Mouse (Mus musculus): ENCODE measurements around the gene AW551984. TPM values are rescaled to one million over a fixed set of nuclear protein-coding genes. Genes with fewer than 3 reads are reported as not detected.

The AW551984 gene
- total and polyA plus RNA-seq, 3 experiments, result not detected

- Histone ChIP-seq H3K27me3 (ENCODE audit: control insufficient read depth in 1 of 2, insufficient read depth in 2 of 2, low read length in 2 of 2) (no peaks in the 10 kb centered on the region), H3K4me1 (ENCODE audit: control insufficient read depth in 1 of 2, insufficient read depth in 2 of 2, low read length in 2 of 2) (no peaks in the 10 kb centered on the region), H3K36me3 (ENCODE audit: control insufficient read depth in 1 of 2, insufficient read depth in 2 of 2, low read length in 2 of 2) (no peaks in the 10 kb centered on the region), H3K9ac (ENCODE audit: control insufficient read depth, low read depth, low read length, poor library complexity, severe bottlenecking) (no peak within 1 kb of the TSS), H3K79me2 (ENCODE audit: control insufficient read depth, insufficient read depth, low read length, poor library complexity) (no peaks in the 10 kb centered on the region), H3K27ac (ENCODE audit: control insufficient read depth, low read depth, low read length) (no peak within 1 kb of the TSS), H3K4me3 (ENCODE audit: control insufficient read depth in 1 of 2, insufficient read depth in 1 of 2, low read depth in 2 of 2, low read length in 2 of 2) (no peak within 1 kb of the TSS), H3K9me3 (replicated peaks; ENCODE audit: insufficient read depth, low read length) (no peaks in the 10 kb centered on the region)
- no peak for TF ChIP-seq POLR2A (IDR thresholded peaks at IDR 0.05; ENCODE audit: control insufficient read depth in 1 of 2, insufficient read depth in 1 of 2, low read depth in 1 of 2, low read length in 2 of 2, poor library complexity in 1 of 2)
- no peak for TF ChIP-seq POLR2AphosphoS2 (IDR thresholded peaks at IDR 0.05; ENCODE audit: low read length)
- no peak for TF ChIP-seq ZC3H11A (IDR thresholded peaks at IDR 0.05; ENCODE audit: low read depth, low read length)
- no peak for TF ChIP-seq E2F4 (IDR thresholded peaks at IDR 0.05; ENCODE audit: borderline replicate concordance, low read depth, low read length)
- no peak for TF ChIP-seq USF2 (IDR thresholded peaks at IDR 0.05; ENCODE audit: borderline replicate concordance in 1 of 2, insufficient read depth in 1 of 2, low read depth in 1 of 2, low read length in 2 of 2)
- TF ChIP-seq SMC3 (IDR thresholded peaks at IDR 0.05; ENCODE audit: low read depth, low read length), result no peak
- TF ChIP-seq TBP (IDR thresholded peaks at IDR 0.05; ENCODE audit: low read depth, low read length), result no peak
- no peak for TF ChIP-seq MXI1 (IDR thresholded peaks at IDR 0.05; ENCODE audit: low read depth, low read length)
- no peak for DNase-seq (ENCODE audit: low read depth, low spot score)
Measured at GRCm38 (mm10) chr9:39644785-39645184, 40.6 kb upstream of the AW551984 start, which contains the start of gene Olfr961. Gene Olfr961, plus strand, starts transcription at chr9:39645085.

- H3K27me3 ChIP-seq (ENCODE audit: control insufficient read depth in 1 of 2, insufficient read depth in 2 of 2, low read length in 2 of 2), result no peaks in the 10 kb centered on the region
- TF ChIP-seq ZNF384 (IDR thresholded peaks at IDR 0.05; ENCODE audit: low read depth, low read length) (no peak), CHD1 (IDR thresholded peaks at IDR 0.05; ENCODE audit: low read depth, low read length) (no peak), MAZ (IDR thresholded peaks at IDR 0.05; ENCODE audit: low read depth, low read length) (no peak), POLR2AphosphoS2 (IDR thresholded peaks at IDR 0.05; ENCODE audit: low read length) (no peak), POLR2A (IDR thresholded peaks at IDR 0.05; ENCODE audit: control insufficient read depth in 1 of 2, insufficient read depth in 1 of 2, low read depth in 1 of 2, low read length in 2 of 2, poor library complexity in 1 of 2) (no peak), ZMIZ1 (IDR thresholded peaks at IDR 0.05; ENCODE audit: low read depth, low read length) (no peak), ETS1 (IDR thresholded peaks at IDR 0.05; ENCODE audit: low read depth, low read length) (no peak), CTCF (IDR thresholded peaks at IDR 0.05 in 2 of 3, conservative IDR thresholded peaks at IDR 0.05 in 1 of 3; ENCODE audit: control insufficient read depth in 1 of 3, insufficient read depth in 1 of 3, low read depth in 2 of 3, low read length in 3 of 3, poor library complexity in 1 of 3, severe bottlenecking in 1 of 3) (no peak), NELFE (IDR thresholded peaks at IDR 0.05; ENCODE audit: low read depth, low read length) (no peak), MAX (IDR thresholded peaks at IDR 0.05; ENCODE audit: low read length) (no peak), UBTF (IDR thresholded peaks at IDR 0.05; ENCODE audit: borderline replicate concordance, insufficient read depth, low read depth, low read length) (no peak), E2F4 (IDR thresholded peaks at IDR 0.05; ENCODE audit: borderline replicate concordance, low read depth, low read length) (no peak), ZKSCAN1 (IDR thresholded peaks at IDR 0.05; ENCODE audit: low read depth, low read length) (no peak), KAT2A (conservative IDR thresholded peaks at IDR 0.05; ENCODE audit: low read depth, low read length) (no peak), GABPA (IDR thresholded peaks at IDR 0.05; ENCODE audit: low read depth, low read length) (no peak), TBP (IDR thresholded peaks at IDR 0.05; ENCODE audit: low read depth, low read length) (no peak), GATA1 (IDR thresholded peaks at IDR 0.05; ENCODE audit: low read depth, low read length) (no peak)
- H3K79me2 ChIP-seq (ENCODE audit: control insufficient read depth, insufficient read depth, low read length, poor library complexity), result no peaks in the 10 kb centered on the region
- H3K9ac ChIP-seq (ENCODE audit: control insufficient read depth, low read depth, low read length, poor library complexity, severe bottlenecking), result no peak overlapping the region
- H3K4me3 ChIP-seq (ENCODE audit: control insufficient read depth in 1 of 2, insufficient read depth in 1 of 2, low read depth in 2 of 2, low read length in 2 of 2), result no peak overlapping the region
- H3K27ac ChIP-seq (ENCODE audit: control insufficient read depth, low read depth, low read length), result no peak overlapping the region
- no peaks in the 10 kb centered on the region for H3K9me3 ChIP-seq (replicated peaks; ENCODE audit: insufficient read depth, low read length)
- H3K36me3 ChIP-seq (ENCODE audit: control insufficient read depth in 1 of 2, insufficient read depth in 2 of 2, low read length in 2 of 2), result no peaks in the 10 kb centered on the region
- DNase-seq (ENCODE audit: low read depth, low spot score), result no peak
- no peaks in the 10 kb centered on the region for H3K4me1 ChIP-seq (ENCODE audit: control insufficient read depth in 1 of 2, insufficient read depth in 2 of 2, low read length in 2 of 2)
Measured at GRCm38 (mm10) chr9:39633913-39634594, 29.9 kb upstream of the AW551984 start.

All from MEL (cell line).